Mouse (Mus musculus): ENCODE results near the gene Khk. TPM values are rescaled to one million over a fixed set of nuclear protein-coding genes. Genes with fewer than 3 reads are reported as not detected.

Khk gene
- total and polyA plus RNA-seq, 2 experiments from 2014 or later: 11.8 to 16.2 TPM

DNA sequence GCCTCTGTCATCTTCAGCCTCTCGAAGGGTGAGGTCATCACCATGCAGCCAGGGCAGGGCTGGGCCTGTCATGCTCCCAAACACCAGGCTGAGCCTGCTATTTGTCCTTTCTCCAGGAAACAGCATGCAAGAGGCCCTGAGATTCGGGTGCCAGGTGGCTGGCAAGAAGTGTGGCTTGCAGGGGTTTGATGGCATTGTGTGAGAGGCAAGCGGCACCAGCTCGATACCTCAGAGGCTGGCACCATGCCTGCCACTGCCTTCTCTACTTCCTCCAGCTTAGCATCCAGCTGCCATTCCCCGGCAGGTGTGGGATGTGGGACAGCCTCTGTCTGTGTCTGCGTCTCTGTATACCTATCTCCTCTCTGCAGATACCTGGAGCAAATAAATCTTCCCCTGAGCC is 9.6 kb downstream of the Khk start:
- no peak overlapping the region for H3K9ac ChIP-seq (replicated peaks; ENCODE audit: low read depth, low read length)
- 69% methylated on average over 6 of the region's 6 CpGs for WGBS
- no peak overlapping the region for H3K27ac ChIP-seq (ENCODE audit: low read depth)
- TF ChIP-seq EP300 (IDR thresholded peaks at IDR 0.05; ENCODE audit: low read depth) (no peak), CTCF (IDR thresholded peaks at IDR 0.05; ENCODE audit: low read depth) (no peak)
- no peak for DNase-seq (ENCODE audit: low spot score)
- no peaks in the 10 kb centered on the region; the same call in 1 of the 2 replicates for H3K4me1 ChIP-seq (ENCODE audit: control insufficient read depth, insufficient read depth)
- no peak overlapping the region for H3K4me2 ChIP-seq (ENCODE audit: low read depth, low read length)
- no peaks in the 10 kb centered on the region for H3K36me3 ChIP-seq (replicated peaks; ENCODE audit: control insufficient read depth, insufficient read depth, low read length)
- no peaks in the 10 kb centered on the region for H3K9me3 ChIP-seq (replicated peaks; ENCODE audit: control insufficient read depth, low read length)
- H3K27me3 ChIP-seq (ENCODE audit: control insufficient read depth, insufficient read depth, low read length): no peaks in the 10 kb centered on the region
- no peak overlapping the region for H3K4me3 ChIP-seq (ENCODE audit: low read depth, low read length)
- ATAC-seq (ENCODE audit: insufficient read depth, low read depth): no peak

DNA sequence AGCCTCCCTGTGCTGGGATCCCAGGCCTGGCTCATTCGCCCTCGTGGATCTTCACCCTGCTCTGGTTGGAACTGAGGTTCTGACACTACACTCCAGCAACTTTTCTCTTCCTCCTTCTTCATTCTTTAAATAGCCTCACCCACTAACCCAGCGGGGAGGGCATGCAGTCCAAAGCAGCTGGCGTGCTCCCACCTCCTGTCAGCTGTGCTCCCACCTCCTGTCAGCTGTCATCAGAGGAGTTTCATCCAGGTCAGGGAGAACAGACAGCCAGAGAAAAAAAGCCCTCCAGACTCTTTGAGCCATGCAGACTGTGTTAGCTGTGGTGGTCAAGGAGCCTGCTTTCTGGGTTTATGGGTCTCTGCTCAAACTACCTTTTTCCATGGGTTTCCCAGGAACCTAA is 10.1 kb downstream of the Khk start:
- no peak overlapping the region for H3K4me2 ChIP-seq (ENCODE audit: low read depth, low read length)

GRCm38 (mm10) chr5:30933705-30934104 is 12.5 kb downstream of the Khk start:
- H3K9me3 ChIP-seq (replicated peaks; ENCODE audit: control insufficient read depth, low read length): no peaks in the 10 kb centered on the region
- no peak overlapping the region for H3K9ac ChIP-seq (replicated peaks; ENCODE audit: low read depth, low read length)
- H3K4me1 ChIP-seq (ENCODE audit: control insufficient read depth, insufficient read depth): no peaks in the 10 kb centered on the region
- H3K4me2 ChIP-seq (ENCODE audit: low read depth, low read length): no peak overlapping the region
- ATAC-seq (ENCODE audit: insufficient read depth, low read depth) (no peak), DNase-seq (ENCODE audit: low spot score) (no peak)
- TF ChIP-seq EP300 (IDR thresholded peaks at IDR 0.05; ENCODE audit: low read depth) (no peak), CTCF (IDR thresholded peaks at IDR 0.05; ENCODE audit: low read depth) (no peak)
- no peaks in the 10 kb centered on the region for H3K36me3 ChIP-seq (replicated peaks; ENCODE audit: control insufficient read depth, insufficient read depth, low read length)
- no peak overlapping the region for H3K27ac ChIP-seq (ENCODE audit: low read depth)
- H3K4me3 ChIP-seq (ENCODE audit: low read depth, low read length): no peak overlapping the region
- 73% methylated on average over 5 of the region's 5 CpGs for WGBS
- no peaks in the 10 kb centered on the region for H3K27me3 ChIP-seq (ENCODE audit: control insufficient read depth, insufficient read depth, low read length)

More for the DNA sequence above, 10.1 kb downstream of the Khk start:
- H3K27me3 ChIP-seq (ENCODE audit: control insufficient read depth, insufficient read depth, low read length): no peaks in the 10 kb centered on the region
- H3K4me3 ChIP-seq (ENCODE audit: low read depth, low read length): no peak overlapping the region
- ATAC-seq (ENCODE audit: insufficient read depth, low read depth) (no peak), DNase-seq (ENCODE audit: low spot score) (no peak)
- no peaks in the 10 kb centered on the region for H3K9me3 ChIP-seq (replicated peaks; ENCODE audit: control insufficient read depth, low read length)
- WGBS: 46% methylated on average over 4 of the region's 4 CpGs
- no peaks in the 10 kb centered on the region; the same call in 1 of the 2 replicates for H3K4me1 ChIP-seq (ENCODE audit: control insufficient read depth, insufficient read depth)
- H3K36me3 ChIP-seq (replicated peaks; ENCODE audit: control insufficient read depth, insufficient read depth, low read length): no peaks in the 10 kb centered on the region
- TF ChIP-seq CTCF (IDR thresholded peaks at IDR 0.05; ENCODE audit: low read depth) (no peak), EP300 (IDR thresholded peaks at IDR 0.05; ENCODE audit: low read depth) (no peak)
- no peak overlapping the region for H3K9ac ChIP-seq (replicated peaks; ENCODE audit: low read depth, low read length)
- H3K27ac ChIP-seq (ENCODE audit: low read depth): no peak overlapping the region

GRCm38 (mm10) chr5:30934725-30935461 is 13.7 kb downstream of the Khk start:
- Histone ChIP-seq H3K9ac (replicated peaks; ENCODE audit: low read depth, low read length) (no peak overlapping the region), H3K4me2 (ENCODE audit: low read depth, low read length) (no peak overlapping the region), H3K9me3 (replicated peaks; ENCODE audit: control insufficient read depth, low read length) (no peaks in the 10 kb centered on the region), H3K4me3 (ENCODE audit: low read depth, low read length) (no peak overlapping the region), H3K27ac (ENCODE audit: low read depth) (no peak overlapping the region), H3K27me3 (ENCODE audit: control insufficient read depth, insufficient read depth, low read length) (no peaks in the 10 kb centered on the region), H3K4me1 (ENCODE audit: control insufficient read depth, insufficient read depth) (no peaks in the 10 kb centered on the region), H3K36me3 (replicated peaks; ENCODE audit: control insufficient read depth, insufficient read depth, low read length) (no peaks in the 10 kb centered on the region)
- no peak for ATAC-seq (ENCODE audit: insufficient read depth, low read depth)
- no peak for DNase-seq (ENCODE audit: low spot score)
- 88% methylated on average over 5 of the region's 5 CpGs for WGBS
- TF ChIP-seq EP300 (IDR thresholded peaks at IDR 0.05; ENCODE audit: low read depth) (no peak), CTCF (IDR thresholded peaks at IDR 0.05; ENCODE audit: low read depth) (0 out of 2 replicates have a peak, but pooled peaks have one; percentile 2)

- DNase-seq (ENCODE audit: low spot score): no peak
- H3K4me1 ChIP-seq (ENCODE audit: control insufficient read depth, insufficient read depth): no peaks in the 10 kb centered on the region
- TF ChIP-seq EP300 (IDR thresholded peaks at IDR 0.05; ENCODE audit: low read depth) (no peak), CTCF (IDR thresholded peaks at IDR 0.05; ENCODE audit: low read depth) (peak; percentile 30; the same call in 1 of the 2 replicates)
- no peaks in the 10 kb centered on the region for H3K36me3 ChIP-seq (replicated peaks; ENCODE audit: control insufficient read depth, insufficient read depth, low read length)
- no peak overlapping the region for H3K4me3 ChIP-seq (ENCODE audit: low read depth, low read length)
- H3K27ac ChIP-seq (ENCODE audit: low read depth): no peak overlapping the region
- no peaks in the 10 kb centered on the region for H3K9me3 ChIP-seq (replicated peaks; ENCODE audit: control insufficient read depth, low read length)
- 93% methylated on average over 2 of the region's 2 CpGs for WGBS
- ATAC-seq (ENCODE audit: insufficient read depth, low read depth): no peak
- H3K27me3 ChIP-seq (ENCODE audit: control insufficient read depth, insufficient read depth, low read length): no peaks in the 10 kb centered on the region
- H3K4me2 ChIP-seq (ENCODE audit: low read depth, low read length): no peak overlapping the region
- H3K9ac ChIP-seq (replicated peaks; ENCODE audit: low read depth, low read length): no peak overlapping the region
These were observed 21.8 kb downstream of the Khk start for GRCm38 (mm10) chr5:30943004-30943403.

GRCm38 (mm10) chr5:30944344-30944743 is 23.1 kb downstream of the Khk start:
- no peaks in the 10 kb centered on the region for H3K27me3 ChIP-seq (ENCODE audit: control insufficient read depth, insufficient read depth, low read length)
- no peaks in the 10 kb centered on the region for H3K9me3 ChIP-seq (replicated peaks; ENCODE audit: control insufficient read depth, low read length)
- H3K4me2 ChIP-seq (ENCODE audit: low read depth, low read length): no peak overlapping the region
- DNase-seq (ENCODE audit: low spot score) (no peak), ATAC-seq (ENCODE audit: insufficient read depth, low read depth) (no peak)
- H3K9ac ChIP-seq (replicated peaks; ENCODE audit: low read depth, low read length): no peak overlapping the region
- H3K27ac ChIP-seq (ENCODE audit: low read depth): no peak overlapping the region
- no peak overlapping the region for H3K4me3 ChIP-seq (ENCODE audit: low read depth, low read length)
- 87% methylated on average over 6 of the region's 6 CpGs for WGBS
- no peaks in the 10 kb centered on the region for H3K36me3 ChIP-seq (replicated peaks; ENCODE audit: control insufficient read depth, insufficient read depth, low read length)
- TF ChIP-seq CTCF (IDR thresholded peaks at IDR 0.05; ENCODE audit: low read depth): no peak
- TF ChIP-seq EP300 (IDR thresholded peaks at IDR 0.05; ENCODE audit: low read depth): no peak
- no peaks in the 10 kb centered on the region for H3K4me1 ChIP-seq (ENCODE audit: control insufficient read depth, insufficient read depth)

All from heart, postnatal 0 days (tissue).